Mouse (Mus musculus): Measurements from ENCODE around the gene Tmem80.

Tmem80 gene

DNA sequence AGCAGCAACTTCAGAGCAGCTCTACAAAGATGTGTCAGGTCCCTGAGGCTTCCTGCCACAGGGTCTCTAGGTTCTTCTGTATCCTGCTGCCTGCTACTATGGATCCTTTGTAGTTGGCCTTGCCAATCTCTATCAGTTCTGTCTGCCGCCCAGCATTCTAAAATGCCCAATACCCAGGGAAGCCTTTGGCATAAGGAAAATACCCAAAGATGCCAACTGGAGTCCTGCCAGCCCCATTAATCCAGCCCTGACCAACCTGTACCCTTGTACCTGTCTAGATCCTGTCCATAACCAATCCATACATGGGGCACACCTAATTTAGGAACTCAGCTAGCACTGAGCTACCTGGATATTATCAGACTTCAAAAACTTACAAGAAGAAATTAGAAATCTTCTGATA is 2.9 kb upstream of the Tmem80 start:
- in situ Hi-C loops (cut with MboI, MseI), result no loop called here

- in situ Hi-C loops (cut with MboI, MseI), result no loop called here
Measured at GRCm38 (mm10) chr7:141326546-141327446, 743 bp upstream of the Tmem80 start.

DNA sequence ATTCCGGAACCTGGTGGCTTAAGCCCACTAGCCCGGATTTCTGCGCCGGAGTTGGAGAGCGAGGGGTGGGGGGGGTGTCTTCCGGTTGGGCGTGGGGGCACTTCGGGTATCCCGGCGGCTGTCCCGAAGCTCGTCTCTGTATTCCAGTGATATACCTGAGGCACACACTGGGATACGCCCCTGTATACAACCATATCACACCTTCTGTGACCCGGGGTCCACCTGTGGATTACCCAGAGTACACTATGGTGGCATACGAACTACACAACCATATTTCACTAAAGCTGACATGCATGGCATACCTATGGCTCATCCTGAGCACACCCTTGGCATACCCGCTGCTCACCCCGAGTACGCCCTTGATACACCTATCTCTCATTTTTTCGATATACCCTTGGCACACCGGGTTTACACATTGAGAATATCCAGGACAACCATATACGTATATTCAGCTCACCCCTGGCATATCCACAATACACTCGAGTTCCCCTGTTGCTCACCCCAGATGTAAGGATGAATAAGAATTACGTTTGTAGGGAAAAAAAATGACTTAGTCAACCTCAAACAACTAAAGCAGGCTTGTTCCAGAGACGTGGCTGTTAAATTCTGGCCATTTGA is 943 bp downstream of the Tmem80 start:
- in situ Hi-C loops (cut with MboI, MseI), result no loop called here

GRCm38 (mm10) chr7:141330706-141331105 is 3.2 kb downstream of the Tmem80 start:
- in situ Hi-C loops (cut with MboI, MseI), result no loop called here

- in situ Hi-C loops (cut with MboI, MseI), result no loop called here
Measured at GRCm38 (mm10) chr7:141331990-141332389, 4.5 kb downstream of the Tmem80 start.

DNA sequence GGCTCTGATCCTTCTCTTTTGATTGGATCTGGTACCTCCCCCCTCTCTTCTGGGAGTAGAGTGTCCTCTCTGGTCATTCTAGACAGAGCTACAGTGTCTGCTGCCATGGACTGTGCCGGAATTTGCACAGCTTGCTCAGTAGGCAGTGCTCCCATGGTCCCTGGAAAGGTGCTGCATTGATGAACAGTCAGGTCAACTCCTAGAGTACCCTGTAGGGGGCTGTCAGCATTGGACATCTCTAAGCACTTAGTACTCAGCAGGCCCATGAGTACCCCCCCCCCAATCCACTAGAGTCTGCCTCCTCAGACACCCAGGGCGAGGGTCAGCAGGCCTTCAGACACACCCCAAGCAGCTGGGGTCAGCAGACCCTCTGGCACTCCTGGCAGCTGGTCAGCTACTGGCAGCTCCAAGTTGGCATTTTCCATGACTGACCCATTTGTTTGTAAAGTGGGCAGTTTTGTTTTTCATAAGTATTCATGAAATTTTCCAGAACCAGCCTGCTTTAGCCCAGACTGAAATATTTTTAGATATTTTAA is 7.6 kb downstream of the Tmem80 start:
- in situ Hi-C loops (cut with MboI, MseI), result loop anchor here (5.0 kb wide), 1 partner anchor 52 kb away; no protein-coding TSS in a partner anchor

GRCm38 (mm10) chr7:141335682-141336081 is 8.1 kb downstream of the Tmem80 start:
- in situ Hi-C loops (cut with MboI, MseI), result loop anchor here (5.0 kb wide), 1 partner anchor 52 kb away; no protein-coding TSS in a partner anchor

DNA sequence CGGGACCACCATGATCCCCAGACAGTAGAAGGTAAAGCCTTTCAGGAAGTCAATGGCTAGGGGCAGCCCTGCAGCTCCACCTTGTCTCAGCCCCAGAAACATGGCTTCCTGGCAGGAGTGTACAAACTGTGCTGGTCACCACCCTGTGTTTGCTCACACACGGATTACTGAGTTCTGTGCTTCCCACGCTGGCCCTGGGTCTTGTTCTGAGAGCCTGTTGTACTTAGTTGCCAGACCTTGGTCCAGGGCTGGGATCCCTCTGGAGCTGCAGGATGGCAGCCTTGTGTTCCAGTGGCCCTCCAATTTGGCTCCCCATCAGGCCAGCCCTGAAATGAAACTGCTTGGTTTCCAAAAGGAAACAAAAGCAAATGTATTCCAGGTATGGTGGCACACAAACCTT is 8.8 kb downstream of the Tmem80 start:
- in situ Hi-C loops (cut with MboI, MseI), result loop anchor here (5.0 kb wide), 1 partner anchor 51 kb away; no protein-coding TSS in a partner anchor

- in situ Hi-C loops (cut with MboI, MseI), result loop anchor here (5.0 kb wide), 1 partner anchor 49 kb away; no protein-coding TSS in a partner anchor
Measured at GRCm38 (mm10) chr7:141337716-141338416, 10.3 kb downstream of the Tmem80 start.

GRCm38 (mm10) chr7:141338576-141339131 is 11.1 kb downstream of the Tmem80 start, which contains the start of gene Eps8l2:
TSS of gene Eps8l2 (plus strand) at chr7:141338880.
- in situ Hi-C loops (cut with MboI, MseI), result loop anchor here (5.0 kb wide), 1 partner anchor 49 kb away; no protein-coding TSS in a partner anchor

DNA sequence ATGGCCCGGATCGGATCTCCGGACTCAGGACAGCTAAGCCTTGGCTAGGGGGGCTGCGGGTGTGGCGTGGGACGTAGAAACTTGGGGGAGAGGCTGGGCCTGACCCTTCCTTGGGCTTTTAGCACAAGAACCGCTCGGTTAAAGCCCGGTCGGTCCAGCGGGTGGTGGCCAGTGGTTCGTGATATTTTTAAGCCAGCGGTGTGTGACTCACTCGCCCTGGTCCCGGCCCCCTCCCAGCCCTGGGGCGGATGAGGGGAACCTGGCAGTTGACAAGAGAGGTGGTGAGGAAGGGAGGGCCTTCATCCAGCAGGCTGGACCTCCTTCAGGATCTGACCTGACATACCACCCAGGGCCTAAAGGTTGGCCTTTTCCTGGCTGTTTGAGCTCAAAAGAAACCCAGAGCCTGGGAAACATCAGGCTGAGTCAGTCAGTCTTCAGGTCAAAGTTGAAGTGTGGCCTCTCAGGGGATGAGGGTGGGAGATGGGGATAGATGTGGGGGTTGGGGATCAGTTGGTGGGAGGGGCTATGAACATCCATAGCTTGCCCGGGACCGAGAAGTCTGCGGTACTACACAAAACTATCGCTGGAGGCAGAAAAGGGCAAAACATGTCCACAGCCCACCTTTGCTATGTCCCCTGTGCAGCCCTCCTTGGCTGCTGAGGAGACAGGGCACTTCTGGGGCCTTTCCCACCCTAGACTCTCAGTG is 11.8 kb downstream of the Tmem80 start:
- in situ Hi-C loops (cut with MboI, MseI), result loop anchor here (5.0 kb wide), 1 partner anchor 48 kb away; no protein-coding TSS in a partner anchor

DNA sequence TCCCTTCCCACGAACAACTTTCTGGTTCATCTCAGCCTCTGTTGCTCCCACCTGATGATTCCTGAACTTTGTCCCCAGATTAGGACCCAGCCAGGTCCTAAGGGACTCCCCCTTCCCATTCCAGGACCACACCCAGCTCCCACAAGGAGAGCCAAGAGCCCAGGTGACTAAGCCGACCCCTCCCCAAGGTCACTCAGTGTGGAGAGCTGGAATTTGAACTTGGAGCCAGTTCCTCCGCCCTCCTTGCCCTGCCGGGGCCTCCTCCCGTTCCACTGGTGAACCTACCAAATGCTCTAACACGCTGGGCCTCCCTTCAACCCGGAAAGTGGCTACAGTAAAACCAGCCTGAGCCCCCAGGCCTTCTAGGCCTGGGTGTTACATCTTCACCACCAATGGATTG is 12.5 kb downstream of the Tmem80 start:
- in situ Hi-C loops (cut with MboI, MseI), result no loop called here

GRCm38 (mm10) chr7:141340476-141340875 is 12.9 kb downstream of the Tmem80 start:
- in situ Hi-C loops (cut with MboI, MseI), result no loop called here

DNA sequence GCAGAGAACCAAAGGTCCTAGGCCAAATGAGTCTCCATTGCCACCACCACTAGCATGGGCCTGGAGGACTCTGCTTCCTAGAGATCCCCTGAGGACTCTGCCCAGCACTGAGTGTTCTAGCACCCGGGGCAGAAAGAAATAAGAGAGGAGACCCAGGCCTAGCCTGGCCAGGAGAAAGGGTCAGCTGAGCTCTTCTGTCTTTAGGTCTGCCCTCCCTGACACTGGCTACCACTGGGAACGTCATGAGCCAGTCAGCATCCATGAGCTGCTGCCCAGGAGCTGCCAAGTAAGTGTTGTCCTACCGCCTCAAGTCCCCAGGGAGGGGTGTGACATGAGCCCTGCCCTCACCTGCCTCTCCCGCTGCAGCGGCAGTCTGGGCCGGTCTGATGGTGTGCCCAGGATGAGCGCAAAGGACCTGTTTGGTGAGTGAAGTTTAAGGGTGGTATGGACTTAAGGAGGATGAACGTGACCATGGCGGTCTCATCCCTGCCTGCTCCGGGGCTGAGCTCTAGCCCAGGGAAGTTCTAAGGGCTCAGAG is 14.2 kb downstream of the Tmem80 start:
- in situ Hi-C loops (cut with MboI, MseI), result no loop called here

GRCm38 (mm10) chr7:141343230-141343629 is 15.7 kb downstream of the Tmem80 start:
- in situ Hi-C loops (cut with MboI, MseI), result no loop called here

- in situ Hi-C loops (cut with MboI, MseI), result no loop called here
Measured at GRCm38 (mm10) chr7:141343696-141344095, 16.2 kb downstream of the Tmem80 start.

DNA sequence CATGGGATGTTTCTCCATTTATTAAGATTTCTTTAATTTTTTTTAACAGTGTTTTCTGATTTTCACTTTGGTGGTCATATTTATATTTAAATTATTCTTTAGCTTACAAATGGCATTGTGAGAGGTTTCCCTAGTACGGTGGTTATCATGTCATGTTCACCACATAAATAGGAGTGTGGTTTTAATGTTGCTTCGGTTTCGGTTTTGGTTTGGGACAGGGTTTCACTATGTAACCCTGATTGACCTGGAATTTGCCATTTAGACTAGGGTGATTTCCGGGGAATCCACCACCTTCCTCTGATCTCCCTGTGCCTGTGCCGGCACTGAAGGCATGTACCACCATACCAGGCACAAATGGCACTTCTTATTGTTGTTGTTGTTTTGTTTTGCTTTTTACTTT is 17.2 kb downstream of the Tmem80 start:
- in situ Hi-C loops (cut with MboI, MseI), result no loop called here

- in situ Hi-C loops (cut with MboI, MseI), result no loop called here
Measured at GRCm38 (mm10) chr7:141351061-141351460, 23.5 kb downstream of the Tmem80 start.

DNA sequence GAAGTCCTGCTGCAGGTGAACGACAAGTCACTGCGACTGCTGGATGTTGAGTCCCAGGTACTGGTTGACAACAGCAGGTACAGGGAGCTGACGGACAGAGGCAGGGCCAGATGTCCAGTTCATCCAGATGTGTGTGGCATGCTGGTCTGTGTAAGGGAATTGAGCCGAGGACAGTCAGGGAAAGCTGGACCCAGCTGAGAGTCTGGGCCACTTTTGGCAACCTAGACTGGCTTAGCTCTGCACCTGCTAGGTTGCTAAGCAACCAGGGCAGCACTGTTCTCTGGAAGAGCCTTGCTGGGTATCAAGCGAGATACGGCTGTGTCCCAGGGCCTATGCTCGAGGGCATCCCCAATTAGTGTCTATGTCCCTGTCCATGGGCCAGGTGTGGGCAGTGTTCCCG is 27.5 kb downstream of the Tmem80 start:
- in situ Hi-C loops (cut with MboI, MseI), result no loop called here

- in situ Hi-C loops (cut with MboI, MseI), result no loop called here
Measured at GRCm38 (mm10) chr7:141355626-141356326, 28.2 kb downstream of the Tmem80 start.
